Mouse (Mus musculus) left cerebral cortex, adult 11 months (tissue): ENCODE results near the gene Slc9a9.

Experiments used
- DNase-seq: peaks from one replicate; pipeline ENCODE4 v3.0.0; 2022; ENCODE audit warnings: low spot score

The Slc9a9 gene

DNA sequence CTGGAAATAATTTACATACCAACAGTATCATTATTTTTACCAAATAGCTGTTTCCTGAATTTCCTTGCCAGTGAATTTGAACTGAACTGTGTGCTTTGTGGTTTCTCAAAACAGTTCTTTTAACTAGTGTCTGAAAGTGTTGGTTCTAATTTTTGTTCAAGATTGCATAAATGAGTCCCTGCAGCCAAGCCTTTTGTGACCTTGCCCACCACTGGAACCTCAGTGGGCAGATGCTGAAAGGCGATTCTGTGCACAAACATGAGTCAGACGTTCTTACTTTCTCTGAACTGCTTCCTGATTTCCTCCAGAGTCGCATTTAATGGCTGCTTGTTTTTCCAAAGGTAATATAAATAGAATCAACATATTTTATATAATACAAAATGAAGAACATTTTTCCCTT, 281.0 kb downstream of the Slc9a9 start:
- DNase-seq: no peak

DNA sequence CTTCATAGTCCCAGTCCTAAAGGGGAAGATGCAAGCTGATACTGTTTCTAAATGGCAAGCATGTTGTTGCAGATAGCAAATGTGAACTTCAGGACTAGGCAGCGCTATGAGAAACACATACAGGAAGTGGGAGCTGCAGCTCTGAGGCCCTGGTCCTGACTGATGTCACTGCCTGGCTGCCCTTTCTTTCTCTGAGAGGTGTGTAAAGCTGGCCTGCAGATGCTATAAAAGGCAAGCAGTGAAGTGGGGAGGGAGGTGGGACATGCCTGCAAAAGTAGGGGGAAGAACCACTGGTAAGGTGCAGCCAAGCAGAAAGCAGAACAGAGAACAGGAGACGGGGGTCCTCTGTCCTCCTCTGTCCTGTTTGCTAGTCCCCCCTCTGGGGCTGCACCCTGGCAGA, 285.9 kb downstream of the Slc9a9 start:
- no peak for DNase-seq

- DNase-seq: no peak
Measured at GRCm38 (mm10) chr9:94958382-94958781, 288.7 kb downstream of the Slc9a9 start.

DNA sequence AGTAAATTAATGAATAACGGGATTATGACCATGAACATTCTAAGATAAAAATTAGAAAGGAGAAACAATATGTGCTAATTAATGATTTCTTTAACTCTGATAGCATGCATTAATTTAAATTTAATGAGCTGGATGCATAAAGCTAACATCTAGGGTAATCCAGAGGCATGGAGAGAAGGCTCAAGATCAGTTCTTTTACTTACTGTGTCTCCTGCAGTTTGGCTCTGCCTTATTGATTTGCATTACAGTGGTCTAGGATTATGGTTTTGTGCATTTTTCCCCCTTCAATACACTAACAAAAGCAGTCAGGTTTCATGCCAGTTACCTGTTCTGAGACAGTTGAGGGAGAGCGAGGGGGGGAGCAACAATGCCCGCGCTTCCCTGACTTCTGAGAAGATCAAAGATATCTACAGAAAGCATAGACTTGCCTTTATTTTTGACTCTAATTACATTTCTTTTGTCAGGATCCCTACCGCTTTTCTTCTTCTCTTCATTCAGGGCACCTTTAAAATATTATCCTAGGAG, 298.9 kb downstream of the Slc9a9 start:
- DNase-seq: no peak

- DNase-seq: no peak
Measured at GRCm38 (mm10) chr9:94969131-94969530, 299.4 kb downstream of the Slc9a9 start.

DNA sequence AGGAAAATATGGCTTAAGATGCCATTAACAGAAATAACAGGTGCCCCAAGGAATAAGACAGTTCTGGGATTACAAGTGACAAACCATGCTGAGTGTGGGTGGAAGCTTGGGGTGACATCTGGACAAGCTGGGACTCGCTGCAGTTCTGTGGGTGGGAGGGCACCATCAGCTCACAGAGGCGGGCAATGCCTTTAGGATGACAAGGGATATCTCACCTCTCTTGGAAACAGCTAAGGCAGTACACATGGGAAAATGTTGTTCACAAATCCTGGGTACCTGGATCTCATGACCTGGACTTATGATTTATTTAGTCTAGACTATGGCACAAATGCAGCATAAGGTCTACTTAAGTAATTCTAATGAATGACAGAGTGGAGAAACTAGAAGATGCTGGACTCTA, 302.3 kb downstream of the Slc9a9 start:
- DNase-seq: no peak

DNA sequence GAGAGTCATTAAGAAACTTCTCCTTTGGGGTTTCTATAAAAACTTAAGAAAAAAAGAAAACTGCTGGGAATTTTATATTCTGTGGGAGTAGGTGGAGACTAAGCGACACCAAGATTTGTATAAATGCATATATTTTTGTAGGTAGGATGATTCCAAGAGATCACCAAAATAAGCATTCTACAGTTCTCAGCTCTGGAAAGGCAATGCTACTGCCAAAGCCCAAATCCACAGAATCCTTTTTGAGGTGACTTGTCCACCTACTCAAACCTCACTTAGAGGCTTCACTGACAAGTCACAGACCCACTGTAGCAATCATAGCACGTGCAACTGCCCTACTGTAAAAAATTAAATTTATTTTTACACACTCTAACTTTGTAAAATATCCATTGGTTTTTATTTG, 303.0 kb downstream of the Slc9a9 start:
- no peak for DNase-seq

- DNase-seq: no peak
Measured at GRCm38 (mm10) chr9:94976191-94976590, 306.5 kb downstream of the Slc9a9 start.

DNA sequence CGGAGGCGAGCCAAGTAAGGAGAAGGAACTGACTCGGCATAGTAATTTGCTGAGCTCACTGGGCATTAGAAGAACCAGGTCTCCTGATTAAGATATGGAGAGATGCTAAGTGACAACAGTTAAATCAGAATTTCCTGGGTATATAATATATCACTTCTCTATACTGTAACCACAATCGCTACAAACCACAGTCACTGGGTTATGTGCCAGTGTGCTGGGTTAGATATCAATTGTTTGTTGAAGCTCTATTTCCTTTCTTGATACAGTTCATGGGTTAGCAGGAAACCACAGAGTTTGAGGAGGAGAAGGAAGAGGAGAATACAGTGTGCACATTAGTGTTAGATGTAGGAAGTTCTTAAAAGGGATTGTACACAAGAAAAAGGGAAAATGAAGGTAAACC, 323.9 kb downstream of the Slc9a9 start:
- no peak for DNase-seq

DNA sequence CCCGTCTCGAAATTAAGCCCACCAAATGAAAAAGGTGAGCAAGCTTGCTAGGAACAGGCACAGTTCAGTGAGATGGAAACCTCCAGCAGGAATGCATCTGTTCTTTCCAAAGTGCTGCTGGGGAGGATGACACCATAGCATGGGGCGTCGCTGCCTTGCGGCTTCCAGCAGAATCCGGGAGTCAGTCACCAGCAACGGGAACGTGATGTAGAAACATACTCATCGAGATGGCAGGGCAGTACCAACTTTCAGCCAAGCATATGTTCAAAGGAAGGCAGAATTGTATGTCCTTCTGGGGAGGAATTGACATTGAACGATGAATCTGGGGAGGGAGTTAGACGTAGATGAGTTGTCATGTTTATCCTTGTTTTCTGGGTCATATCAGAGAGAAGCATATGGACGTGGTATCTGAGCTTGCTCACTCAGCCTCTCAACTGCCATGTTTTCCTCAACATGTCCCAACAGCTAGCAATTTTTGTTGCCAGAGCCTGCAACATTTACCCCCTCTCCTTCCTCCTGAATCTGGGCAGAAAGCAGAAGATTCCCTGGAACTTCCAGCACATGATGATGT, 350.5 kb downstream of the Slc9a9 start:
- no peak for DNase-seq

- DNase-seq: no peak
Measured at GRCm38 (mm10) chr9:95034140-95034970, 364.6 kb downstream of the Slc9a9 start.

GRCm38 (mm10) chr9:95036209-95036608, 366.5 kb downstream of the Slc9a9 start:
- no peak for DNase-seq

DNA sequence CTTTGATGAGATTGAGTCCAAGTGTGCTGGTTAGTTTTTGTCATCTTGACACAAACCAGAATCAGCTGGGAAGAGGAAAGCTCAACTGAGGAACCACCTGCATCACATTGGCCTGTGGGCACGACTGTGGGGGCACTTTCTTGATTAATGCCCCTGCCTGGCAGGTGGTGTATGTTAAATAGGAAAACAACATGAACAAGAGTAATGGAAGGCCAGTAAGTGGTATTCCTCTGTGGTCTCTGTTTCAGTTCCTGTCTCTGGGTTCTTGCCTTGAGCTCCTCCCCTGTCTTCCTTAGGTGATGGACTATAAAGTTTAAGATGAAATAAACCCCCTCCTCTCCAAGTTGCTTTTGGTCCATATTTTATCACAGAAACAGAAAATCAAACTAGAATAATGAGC, 372.7 kb downstream of the Slc9a9 start:
- DNase-seq: no peak

DNA sequence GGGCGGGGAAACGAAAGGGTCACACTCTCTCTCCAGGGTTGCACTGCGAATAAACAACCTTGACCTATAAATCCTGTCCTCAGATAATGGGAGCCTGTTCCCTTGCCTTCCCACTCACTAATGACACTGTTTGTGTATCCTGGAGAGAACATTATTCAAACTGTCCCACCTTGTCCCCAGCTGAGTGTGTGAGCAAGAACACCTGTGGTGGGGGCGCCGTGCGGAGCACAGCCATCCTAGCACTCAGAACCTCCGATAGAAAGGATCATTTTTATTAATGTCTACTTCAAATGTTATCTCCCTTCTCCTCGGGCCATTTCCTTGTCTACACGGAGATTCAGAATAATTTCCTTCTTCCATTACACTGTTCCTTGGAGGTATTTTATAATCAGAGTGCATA, 382.5 kb downstream of the Slc9a9 start:
- no peak for DNase-seq

DNA sequence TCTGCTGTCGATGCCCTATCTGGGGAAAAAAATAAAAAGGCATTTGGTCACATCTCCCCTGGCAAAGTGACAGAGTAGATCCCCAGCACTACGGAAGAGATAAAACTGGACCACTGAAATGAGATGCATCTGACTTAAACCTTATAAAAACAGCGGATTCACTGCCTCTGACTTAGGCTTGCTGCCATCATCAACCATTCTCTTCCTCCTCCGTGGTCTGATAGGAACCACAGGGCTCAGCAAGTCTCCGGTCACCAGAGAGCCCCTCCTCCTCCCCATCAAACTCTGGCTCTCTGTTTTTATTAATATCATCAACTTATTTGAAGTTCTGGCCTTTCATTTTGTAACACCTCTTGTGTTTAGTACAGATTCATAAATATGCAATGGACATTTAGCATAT, 383.5 kb downstream of the Slc9a9 start:
- no peak for DNase-seq

GRCm38 (mm10) chr9:95055843-95056242, 386.1 kb downstream of the Slc9a9 start:
- no peak for DNase-seq

GRCm38 (mm10) chr9:95060702-95061101, 391.0 kb downstream of the Slc9a9 start:
- no peak for DNase-seq

- DNase-seq: no peak
Measured at GRCm38 (mm10) chr9:95067037-95067436, 397.3 kb downstream of the Slc9a9 start.

DNA sequence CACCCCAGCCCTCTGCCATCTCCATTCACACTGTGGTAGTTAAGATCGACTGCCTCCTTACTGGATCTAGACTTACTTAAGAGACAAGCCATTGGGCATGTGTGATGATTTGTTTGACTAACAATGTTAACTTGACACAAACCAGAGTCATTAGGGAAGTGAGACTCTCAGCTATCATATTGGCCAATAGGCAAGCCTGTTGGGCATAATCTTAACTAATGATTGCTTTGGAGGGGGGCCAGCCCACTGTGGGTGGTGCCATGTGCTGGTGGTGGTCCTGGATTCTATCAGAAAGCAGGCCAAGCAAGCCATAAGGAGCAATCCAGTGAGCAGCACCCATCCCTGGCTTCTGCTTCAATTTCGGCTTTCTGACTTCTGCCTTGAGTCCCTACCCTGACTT, 398.8 kb downstream of the Slc9a9 start:
- no peak for DNase-seq

GRCm38 (mm10) chr9:95070832-95071519, 401.3 kb downstream of the Slc9a9 start:
- no peak for DNase-seq

DNA sequence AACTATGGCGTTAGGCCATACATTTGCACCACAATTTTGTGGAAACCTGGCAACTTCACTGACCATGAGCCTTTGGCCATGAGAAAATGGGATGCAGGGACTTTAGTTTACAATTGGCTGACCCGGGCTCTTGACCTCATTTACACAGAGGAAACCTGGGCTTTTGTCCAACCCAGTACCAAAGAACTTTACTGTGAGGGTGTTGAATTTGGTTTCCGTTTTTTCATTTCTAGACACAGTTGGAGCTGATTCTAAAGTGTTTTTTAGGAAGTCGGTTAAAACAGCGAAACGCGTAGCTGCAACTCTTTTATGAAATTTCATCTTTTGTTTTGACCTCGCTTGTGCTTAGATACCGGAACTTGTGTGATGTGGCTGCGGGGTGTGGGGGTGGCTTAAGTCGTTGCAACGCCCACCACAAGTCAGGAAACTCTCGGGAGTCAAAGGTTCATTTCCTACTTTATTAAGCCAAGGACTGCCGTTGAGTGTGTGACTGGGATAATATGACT, 402.8 kb downstream of the Slc9a9 start:
- DNase-seq: no peak

- DNase-seq: no peak
Measured at GRCm38 (mm10) chr9:95073691-95074090, 404.0 kb downstream of the Slc9a9 start.

GRCm38 (mm10) chr9:95075856-95076255, 406.1 kb downstream of the Slc9a9 start:
- DNase-seq: no peak
